Mouse (Mus musculus): ENCODE measurements around the gene Vmn1r101.
"Not testable (repeated sequence)": the region's sequence is repeated elsewhere in the genome, so short reads cannot be mapped to it uniquely, and the experiment has no call there.

Vmn1r101 gene

DNA sequence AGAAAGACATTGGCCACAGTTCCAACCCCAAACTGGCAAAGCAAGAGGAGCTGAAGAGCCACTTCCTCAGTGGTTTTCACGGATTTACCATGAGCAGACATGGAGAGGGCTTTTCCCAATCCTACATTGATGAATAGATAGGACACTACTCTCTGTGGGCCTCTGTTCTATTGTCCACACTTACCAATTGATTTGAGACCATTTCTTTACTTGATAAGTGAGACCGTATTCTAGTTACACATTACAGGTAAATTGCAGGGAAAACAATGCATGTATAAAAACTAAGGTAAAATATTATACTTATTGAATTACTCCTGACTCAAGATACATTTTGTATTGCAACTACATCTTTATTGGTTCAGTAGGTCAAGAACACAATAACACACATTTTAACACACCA lies at the start of gene Vmn1r101:
Gene Vmn1r101 (minus strand): TSS at position 101 of the 400 bp plus-strand sequence.
- DNase-seq (ENCODE audit: low spot score in 2 of 2): not testable (repeated sequence)

DNA sequence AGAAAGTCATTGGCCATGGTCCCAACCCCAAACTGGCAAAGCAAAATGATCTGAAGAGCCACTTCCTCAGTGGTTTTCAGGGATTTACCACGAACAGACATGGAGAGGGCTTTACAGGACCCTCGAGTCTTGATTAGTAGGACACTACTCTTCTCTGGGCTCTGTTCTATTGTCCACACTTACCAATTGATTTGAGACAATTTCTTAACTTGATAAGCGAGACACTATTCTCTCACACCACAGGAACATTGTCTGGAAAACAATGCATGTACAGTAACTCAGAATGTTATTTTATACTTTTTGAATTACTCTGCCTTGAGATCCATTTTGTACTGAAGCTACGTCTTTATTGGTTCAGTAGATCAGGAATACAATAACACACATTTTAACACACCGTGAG lies 32.4 kb upstream of the Vmn1r101 start, which contains the start of gene Gm10670:
Gene Gm10670 (minus strand): TSS at position 101 of the 400 bp plus-strand sequence.
- not testable (repeated sequence) for DNase-seq (ENCODE audit: low spot score in 2 of 2)

DNA sequence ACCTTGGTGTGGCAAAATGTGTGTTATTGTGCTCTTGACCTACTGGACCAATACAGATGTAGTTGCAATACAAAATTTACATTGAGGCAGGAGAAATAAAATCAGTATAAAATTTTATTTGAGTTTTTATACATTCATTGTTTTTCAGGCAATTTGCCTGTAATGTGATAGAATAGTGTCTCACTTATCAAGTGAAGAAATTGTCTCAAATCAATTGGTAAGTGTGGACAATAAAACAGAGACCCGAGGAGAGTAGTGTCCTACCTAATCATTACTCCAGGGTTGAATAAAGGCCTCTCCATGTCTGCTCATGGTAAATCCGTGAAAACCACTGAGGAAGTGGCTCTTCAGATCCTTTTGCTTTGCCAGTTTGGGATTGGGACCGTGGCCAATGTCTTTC lies 24.8 kb downstream of the Vmn1r101 start, which contains the start of gene Vmn1r100:
Gene Vmn1r100 (plus strand): TSS at position 301 of the 400 bp plus-strand sequence.
- not testable (repeated sequence) for DNase-seq (ENCODE audit: low spot score in 2 of 2)

All from frontal cortex, postnatal 10 days (tissue).